Mouse (Mus musculus): ENCODE measurements around the gene Fxyd5. TPM values are rescaled to one million over a fixed set of nuclear protein-coding genes. Genes with fewer than 3 reads are reported as not detected.

The Fxyd5 gene
- polyA plus RNA-seq, 2 experiments = 10.1 to 20.4 TPM

DNA sequence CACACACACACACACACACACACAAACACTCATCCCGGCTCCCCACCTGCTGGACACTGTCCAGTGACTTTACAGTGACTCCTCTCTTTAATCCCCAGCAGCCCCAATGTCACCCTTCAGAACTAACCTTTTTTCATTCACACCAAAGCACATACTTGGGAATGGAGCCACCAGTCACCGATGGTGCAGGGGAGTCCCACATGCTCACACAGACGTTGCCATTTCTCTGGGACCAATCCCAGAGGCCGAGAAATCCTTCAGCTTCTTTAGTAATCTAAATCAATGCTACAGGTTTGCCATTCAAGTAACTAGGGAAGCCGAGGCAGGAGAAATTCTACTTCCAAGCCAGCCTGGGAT is 32.4 kb upstream of the Fxyd5 start:
- H3K4me1 ChIP-seq (replicated peaks; ENCODE audit: control insufficient read depth in 2 of 2, insufficient read depth in 2 of 2, low read length in 1 of 2) = no peaks in the 10 kb centered on the region
- no peak overlapping the region for H3K4me3 ChIP-seq (ENCODE audit: insufficient read depth in 1 of 2, low read depth in 2 of 2, low read length in 2 of 2)
- no peak for ATAC-seq (ENCODE audit: insufficient read depth)
- 59% methylated on average over 5 of the region's 5 CpGs for WGBS (ENCODE audit: insufficient replicate concordance)
- no peak overlapping the region for H3K9ac ChIP-seq (replicated peaks)
- H3K9me3 ChIP-seq (ENCODE audit: control insufficient read depth, low read length) = no peaks in the 10 kb centered on the region
- no peaks in the 10 kb centered on the region for H3K36me3 ChIP-seq (replicated peaks; ENCODE audit: control insufficient read depth, insufficient read depth, low read depth)
- H3K4me2 ChIP-seq (ENCODE audit: low read depth) = no peak overlapping the region
- H3K27me3 ChIP-seq (ENCODE audit: control insufficient read depth, insufficient read depth, low read length) = no peaks in the 10 kb centered on the region
- no peak for DNase-seq (ENCODE audit: low read depth in 3 of 3, low spot score in 3 of 3)
- H3K27ac ChIP-seq = no peak overlapping the region
- TF ChIP-seq CTCF (IDR thresholded peaks at IDR 0.05; ENCODE audit: low read depth) = no peak
- no peak for TF ChIP-seq EP300 (IDR thresholded peaks at IDR 0.05; ENCODE audit: low read depth)

GRCm38 (mm10) chr7:31074061-31074712 is 31.9 kb upstream of the Fxyd5 start:
- 43% methylated on average over 7 of the region's 7 CpGs for WGBS (ENCODE audit: insufficient replicate concordance)
- TF ChIP-seq CTCF (IDR thresholded peaks at IDR 0.05; ENCODE audit: low read depth) (no peak), EP300 (IDR thresholded peaks at IDR 0.05; ENCODE audit: low read depth) (no peak)
- no peak overlapping the region for H3K4me2 ChIP-seq (ENCODE audit: low read depth)

GRCm38 (mm10) chr7:31073546-31073945 is 31.3 kb upstream of the Fxyd5 start:
- TF ChIP-seq CTCF (IDR thresholded peaks at IDR 0.05; ENCODE audit: low read depth) (no peak), EP300 (IDR thresholded peaks at IDR 0.05; ENCODE audit: low read depth) (no peak)
- Histone ChIP-seq H3K9me3 (ENCODE audit: control insufficient read depth, low read length) (no peaks in the 10 kb centered on the region), H3K9ac (replicated peaks) (no peak overlapping the region), H3K4me2 (ENCODE audit: low read depth) (no peak overlapping the region), H3K27ac (no peak overlapping the region), H3K4me3 (ENCODE audit: insufficient read depth in 1 of 2, low read depth in 2 of 2, low read length in 2 of 2) (no peak overlapping the region), H3K27me3 (ENCODE audit: control insufficient read depth, insufficient read depth, low read length) (no peaks in the 10 kb centered on the region), H3K4me1 (replicated peaks; ENCODE audit: control insufficient read depth in 2 of 2, insufficient read depth in 2 of 2, low read length in 1 of 2) (no peaks in the 10 kb centered on the region), H3K36me3 (replicated peaks; ENCODE audit: control insufficient read depth, insufficient read depth, low read depth) (no peaks in the 10 kb centered on the region)
- DNase-seq (ENCODE audit: low read depth in 3 of 3, low spot score in 3 of 3) (no peak), ATAC-seq (ENCODE audit: insufficient read depth) (no peak)

More at GRCm38 (mm10) chr7:31074061-31074712, 31.9 kb upstream of the Fxyd5 start:
- Histone ChIP-seq H3K9ac (replicated peaks) (no peak overlapping the region), H3K27ac (no peak overlapping the region), H3K36me3 (replicated peaks; ENCODE audit: control insufficient read depth, insufficient read depth, low read depth) (no peaks in the 10 kb centered on the region), H3K9me3 (ENCODE audit: control insufficient read depth, low read length) (no peaks in the 10 kb centered on the region), H3K27me3 (ENCODE audit: control insufficient read depth, insufficient read depth, low read length) (no peaks in the 10 kb centered on the region), H3K4me1 (replicated peaks; ENCODE audit: control insufficient read depth in 2 of 2, insufficient read depth in 2 of 2, low read length in 1 of 2) (no peaks in the 10 kb centered on the region), H3K4me3 (ENCODE audit: insufficient read depth in 1 of 2, low read depth in 2 of 2, low read length in 2 of 2) (no peak overlapping the region)
- no peak for DNase-seq (ENCODE audit: low read depth in 3 of 3, low spot score in 3 of 3)
- no peak for ATAC-seq (ENCODE audit: insufficient read depth)

DNA sequence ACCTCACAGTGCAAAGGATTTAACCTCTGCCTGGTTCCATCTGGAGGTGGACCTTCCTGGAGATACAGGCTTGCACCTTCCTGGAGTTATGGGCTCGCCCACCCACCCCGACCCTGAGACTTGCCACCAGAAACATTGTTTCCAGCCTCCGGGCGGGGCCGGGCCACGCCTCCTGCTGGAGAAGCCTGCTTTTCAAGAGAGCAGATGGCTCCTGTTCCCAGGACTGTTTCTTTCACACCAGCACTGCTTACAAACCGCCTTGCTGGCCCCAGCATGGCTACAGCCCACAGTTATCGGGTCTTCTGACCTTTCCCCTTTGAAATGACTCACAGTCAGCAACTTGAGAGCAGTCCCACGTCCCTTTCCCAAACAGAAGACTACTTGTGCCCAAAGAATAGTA is 30.0 kb upstream of the Fxyd5 start:
- Histone ChIP-seq H3K4me3 (ENCODE audit: insufficient read depth in 1 of 2, low read depth in 2 of 2, low read length in 2 of 2) (no peak overlapping the region), H3K9me3 (ENCODE audit: control insufficient read depth, low read length) (no peaks in the 10 kb centered on the region), H3K9ac (replicated peaks) (no peak overlapping the region), H3K27me3 (ENCODE audit: control insufficient read depth, insufficient read depth, low read length) (no peaks in the 10 kb centered on the region), H3K4me2 (ENCODE audit: low read depth) (no peak overlapping the region), H3K27ac (no peak overlapping the region), H3K36me3 (replicated peaks; ENCODE audit: control insufficient read depth, insufficient read depth, low read depth) (no peaks in the 10 kb centered on the region), H3K4me1 (replicated peaks; ENCODE audit: control insufficient read depth in 2 of 2, insufficient read depth in 2 of 2, low read length in 1 of 2) (no peaks in the 10 kb centered on the region)
- TF ChIP-seq CTCF (IDR thresholded peaks at IDR 0.05; ENCODE audit: low read depth) (no peak), EP300 (IDR thresholded peaks at IDR 0.05; ENCODE audit: low read depth) (no peak)
- ATAC-seq (ENCODE audit: insufficient read depth) = no peak
- WGBS (ENCODE audit: insufficient replicate concordance) = 57% methylated on average over 9 of the region's 9 CpGs
- no peak for DNase-seq (ENCODE audit: low read depth in 3 of 3, low spot score in 3 of 3)

GRCm38 (mm10) chr7:31070324-31070723 is 28.0 kb upstream of the Fxyd5 start:
- no peak overlapping the region for H3K9ac ChIP-seq (replicated peaks)
- H3K36me3 ChIP-seq (replicated peaks; ENCODE audit: control insufficient read depth, insufficient read depth, low read depth) = no peaks in the 10 kb centered on the region
- 53% methylated on average over 6 of the region's 6 CpGs for WGBS (ENCODE audit: insufficient replicate concordance)
- no peaks in the 10 kb centered on the region for H3K4me1 ChIP-seq (replicated peaks; ENCODE audit: control insufficient read depth in 2 of 2, insufficient read depth in 2 of 2, low read length in 1 of 2)
- H3K27me3 ChIP-seq (ENCODE audit: control insufficient read depth, insufficient read depth, low read length) = no peaks in the 10 kb centered on the region
- no peak for TF ChIP-seq CTCF (IDR thresholded peaks at IDR 0.05; ENCODE audit: low read depth)
- no peak for TF ChIP-seq EP300 (IDR thresholded peaks at IDR 0.05; ENCODE audit: low read depth)
- no peak overlapping the region for H3K4me3 ChIP-seq (ENCODE audit: insufficient read depth in 1 of 2, low read depth in 2 of 2, low read length in 2 of 2)
- ATAC-seq (ENCODE audit: insufficient read depth) = no peak
- H3K9me3 ChIP-seq (ENCODE audit: control insufficient read depth, low read length) = no peaks in the 10 kb centered on the region
- no peak overlapping the region for H3K27ac ChIP-seq
- DNase-seq (ENCODE audit: low read depth in 3 of 3, low spot score in 3 of 3) = no peak
- no peak overlapping the region for H3K4me2 ChIP-seq (ENCODE audit: low read depth)
